Mouse (Mus musculus) common myeloid progenitor, adult 5-6 weeks (primary cell): Measurements from ENCODE around the gene Pla2g4c. TPM values are rescaled to one million over a fixed set of nuclear protein-coding genes. Genes with fewer than 3 reads are reported as not detected.

Source experiments
- ATAC-seq: replicated peaks from 2 replicates; pipeline ENCODE4 v1.8.0; 2016; ENCODE audit warnings: low read depth, mild to moderate bottlenecking, moderate TSS enrichment, inconsistent platforms; ENCODE audit not compliant: poor library complexity, severe bottlenecking
- total RNA-seq: library from RNA; stranded (forward); fragments of 200-1000, 187-1606 nt; gene quantifications from 2 replicates; pipeline ENCODE4 v1.2.3, GENCODE M21; 2017

The Pla2g4c gene
- 4.0 and 4.7 TPM in 2 replicates for total RNA-seq

DNA sequence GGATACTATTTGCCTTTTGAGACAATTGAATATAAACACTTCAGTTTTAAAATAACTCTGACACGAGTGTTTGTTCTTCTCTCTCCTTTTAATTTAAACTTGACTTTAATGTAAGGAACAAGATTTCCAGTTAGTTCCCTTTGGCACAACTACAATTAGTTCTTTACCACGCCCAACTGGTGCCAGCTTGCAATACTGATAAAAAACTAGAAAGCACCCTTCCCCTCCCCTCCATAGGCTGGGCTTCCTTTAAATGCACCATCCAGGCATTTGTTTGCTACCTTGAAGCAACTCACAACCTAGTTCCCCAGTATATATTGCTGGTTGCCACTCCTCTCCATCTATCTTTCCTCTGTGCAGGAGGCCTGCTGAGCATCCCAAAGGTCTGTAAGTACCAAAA is at the start of gene Pla2g4c:
Gene Pla2g4c (plus strand): TSS at position 340 of the 400 bp plus-strand sequence.
- peak; percentile 66 for ATAC-seq

- no peak for ATAC-seq
These were observed 47.4 kb upstream of the Pla2g4c start, which contains the start of gene Lig1 for GRCm38 (mm10) chr7:13277081-13277480. Gene Lig1, plus strand, starts transcription at chr7:13277283.

DNA sequence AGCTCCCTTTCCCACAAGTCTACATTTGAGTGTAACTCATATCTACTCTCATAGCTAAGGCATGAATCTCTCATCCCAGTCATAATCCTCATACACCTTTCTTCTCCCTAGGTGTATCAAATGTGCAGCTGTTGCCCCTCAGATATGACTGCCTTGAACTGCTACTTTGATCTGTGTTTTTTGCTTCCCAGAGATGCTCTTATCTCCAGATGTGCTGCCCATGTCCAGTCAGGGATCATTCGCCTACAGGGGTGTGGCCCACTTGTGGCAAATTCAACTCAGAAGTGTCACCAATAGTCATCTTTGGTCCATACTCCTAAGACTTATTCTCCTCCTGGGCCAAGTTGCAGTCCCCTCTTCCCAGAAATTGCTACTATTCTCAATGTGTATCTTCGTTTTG is 46.6 kb upstream of the Pla2g4c start:
- no peak for ATAC-seq

DNA sequence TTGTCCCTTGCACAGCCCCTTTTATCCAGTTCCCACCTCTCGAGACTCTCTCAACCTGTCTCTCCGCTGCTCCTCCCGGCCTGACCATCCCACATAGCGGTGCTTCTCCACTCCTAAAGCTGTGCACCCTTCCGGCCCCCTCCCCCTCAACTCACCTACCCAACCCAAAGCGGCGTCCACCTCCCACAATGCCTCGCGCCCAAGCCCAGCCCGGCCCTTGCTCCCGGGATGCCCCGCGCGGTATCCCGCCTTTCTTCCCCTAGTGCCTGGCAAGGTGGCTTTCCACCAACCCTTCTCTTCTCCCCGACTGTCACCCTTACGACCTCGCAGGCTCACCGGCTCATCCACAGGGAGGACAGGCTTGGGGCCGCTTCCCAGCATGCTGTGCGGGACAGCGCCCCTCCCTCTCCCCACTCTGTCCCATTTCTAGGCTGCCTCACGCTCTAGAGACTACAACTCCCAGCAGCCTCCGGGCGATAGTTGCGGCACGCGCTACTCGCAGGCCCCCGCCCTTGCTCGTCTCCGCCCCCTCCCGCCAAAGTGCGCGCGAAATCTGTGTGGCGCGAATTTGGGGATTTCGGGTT is 46.1 kb upstream of the Pla2g4c start, which contains the start of gene Zswim9:
Gene Zswim9 (minus strand): TSS at position 414 of the 584 bp plus-strand sequence.
- ATAC-seq, result peak; percentile 96

GRCm38 (mm10) chr7:13278957-13279356 is 45.5 kb upstream of the Pla2g4c start:
- ATAC-seq, result peak; percentile 58

DNA sequence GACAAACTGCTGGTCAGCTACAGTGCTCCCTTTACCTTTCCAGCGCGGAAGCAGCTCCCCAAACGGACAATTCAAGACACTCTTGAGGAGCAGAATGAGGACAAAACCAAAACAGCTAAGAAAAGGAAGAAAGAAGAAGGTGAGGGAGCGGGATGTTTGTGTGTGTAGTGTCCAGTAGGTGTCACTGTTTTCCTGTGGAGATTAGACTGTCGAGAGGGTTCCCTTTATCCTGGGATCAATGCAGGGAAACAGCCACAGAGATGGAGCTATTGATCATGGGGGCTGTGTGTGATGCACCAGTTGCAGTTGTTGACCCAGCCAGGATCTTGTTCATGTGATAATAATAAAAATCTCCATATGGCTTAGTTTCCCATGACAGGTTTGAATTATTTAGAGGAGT is 35.8 kb upstream of the Pla2g4c start:
- peak; percentile 75 for ATAC-seq

DNA sequence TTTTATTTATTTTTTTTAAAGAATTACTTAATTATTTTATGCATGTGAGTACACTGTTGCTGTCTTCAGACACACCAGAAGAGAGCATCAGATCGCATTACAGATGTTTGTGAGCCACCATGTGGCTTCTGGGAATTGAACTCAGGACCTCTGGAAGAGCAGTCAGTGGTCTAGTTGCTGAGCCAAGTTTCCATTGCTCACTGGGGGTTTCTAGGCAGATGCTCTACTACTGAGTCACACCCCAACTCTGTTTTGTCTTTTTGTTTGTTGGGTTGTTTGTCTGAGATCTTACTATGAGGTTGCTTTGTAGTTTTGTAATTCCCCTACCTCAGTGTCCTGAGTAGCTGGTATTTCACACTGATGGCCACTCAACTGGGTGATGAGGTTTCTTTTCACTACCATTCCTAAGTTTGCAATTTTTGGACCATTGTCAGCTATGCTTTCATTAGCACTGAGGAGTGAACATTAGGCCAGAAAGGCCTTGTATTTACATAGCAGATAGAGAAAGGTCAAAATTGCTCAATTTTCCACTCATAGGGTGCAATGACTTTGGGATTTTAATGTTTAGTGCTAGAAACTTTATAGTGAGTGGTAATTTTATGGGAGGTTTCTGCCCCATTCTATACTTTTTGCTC is 34.3 kb upstream of the Pla2g4c start:
- no peak for ATAC-seq

GRCm38 (mm10) chr7:13291370-13291769 is 33.1 kb upstream of the Pla2g4c start:
- no peak for ATAC-seq

GRCm38 (mm10) chr7:13293878-13294855 is 30.3 kb upstream of the Pla2g4c start:
- ATAC-seq, result peak; percentile 24; the same call in 1 of the 2 replicates

DNA sequence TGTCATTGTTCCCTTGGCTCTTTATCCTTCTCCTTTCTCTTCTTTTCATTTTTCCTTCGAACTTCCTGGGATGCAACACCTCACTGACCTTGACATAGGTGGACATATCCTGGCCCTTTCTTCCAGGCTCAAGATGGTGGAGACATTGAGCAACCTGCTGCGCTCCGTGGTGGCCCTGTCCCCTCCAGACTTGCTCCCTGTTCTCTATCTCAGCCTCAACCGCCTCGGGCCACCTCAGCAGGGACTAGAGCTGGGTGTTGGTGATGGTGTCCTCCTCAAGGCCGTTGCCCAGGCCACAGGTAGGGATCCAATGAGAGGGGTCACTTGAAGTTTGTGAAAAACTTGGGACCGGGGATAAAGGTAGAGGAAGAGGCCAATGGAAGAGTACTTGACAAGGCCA is 29.2 kb upstream of the Pla2g4c start:
- ATAC-seq, result no peak

- no peak for ATAC-seq
These were observed 26.8 kb upstream of the Pla2g4c start for GRCm38 (mm10) chr7:13297636-13298035.

DNA sequence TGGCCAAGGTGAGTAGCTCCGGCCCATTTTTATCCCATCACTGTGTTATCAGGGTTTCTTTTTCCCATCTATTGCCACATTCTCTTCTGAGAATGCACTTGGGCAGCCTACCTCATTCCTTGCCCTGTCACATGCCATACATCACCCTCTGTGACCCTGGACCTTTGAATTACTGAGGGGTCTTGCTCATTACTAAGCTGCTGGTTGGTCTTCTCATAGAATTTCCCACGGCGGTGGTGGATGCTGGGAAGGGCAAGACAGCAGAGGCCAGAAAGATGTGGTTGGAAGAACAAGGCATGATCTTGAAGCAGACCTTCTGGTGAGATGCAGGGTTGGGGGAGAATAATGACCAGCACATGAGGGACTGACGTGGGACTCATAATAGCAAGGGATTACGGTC is 25.6 kb upstream of the Pla2g4c start:
- ATAC-seq, result no peak

DNA sequence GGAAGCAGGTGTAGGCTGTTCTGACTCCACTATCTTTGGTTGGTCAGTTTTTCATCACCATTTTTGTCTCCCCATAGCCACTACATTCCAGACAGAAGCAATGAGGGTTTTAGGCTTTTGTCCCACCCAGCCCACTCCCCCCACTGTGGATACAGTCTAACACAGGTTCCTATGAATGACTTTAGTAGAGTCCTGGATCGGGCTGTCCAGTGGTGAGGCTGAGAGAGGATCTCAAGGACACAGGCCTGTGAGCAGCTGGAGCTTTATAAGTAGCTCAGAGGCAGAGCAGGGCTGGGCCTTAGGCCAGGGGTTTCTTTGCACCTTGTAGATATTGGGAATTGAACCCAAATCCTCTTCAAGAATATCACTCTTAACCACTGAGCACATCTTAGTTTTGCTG is 22.8 kb upstream of the Pla2g4c start:
- no peak for ATAC-seq

DNA sequence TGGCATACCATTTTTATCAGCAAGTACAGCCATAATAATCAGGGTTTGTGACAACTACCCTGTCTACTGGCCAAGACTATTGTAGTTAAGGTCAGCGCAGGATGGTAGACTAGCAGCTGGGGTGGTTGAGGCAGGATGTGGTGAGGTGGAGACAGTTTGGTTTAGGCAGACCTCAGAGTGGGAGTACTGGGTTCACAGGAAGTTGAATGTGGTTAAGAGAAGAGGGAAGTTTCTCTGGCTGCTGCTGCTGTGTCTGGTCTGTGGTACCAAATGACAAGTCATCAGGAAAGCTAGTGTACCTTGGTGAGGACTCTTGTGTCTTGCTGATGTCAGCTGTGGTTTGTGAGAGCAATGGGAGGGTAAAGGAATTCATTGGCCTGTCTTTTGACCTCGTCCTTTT is 21.7 kb upstream of the Pla2g4c start:
- ATAC-seq, result peak; percentile 97

GRCm38 (mm10) chr7:13303372-13303771 is 21.1 kb upstream of the Pla2g4c start:
- peak; percentile 4; the same call in 1 of the 2 replicates for ATAC-seq

DNA sequence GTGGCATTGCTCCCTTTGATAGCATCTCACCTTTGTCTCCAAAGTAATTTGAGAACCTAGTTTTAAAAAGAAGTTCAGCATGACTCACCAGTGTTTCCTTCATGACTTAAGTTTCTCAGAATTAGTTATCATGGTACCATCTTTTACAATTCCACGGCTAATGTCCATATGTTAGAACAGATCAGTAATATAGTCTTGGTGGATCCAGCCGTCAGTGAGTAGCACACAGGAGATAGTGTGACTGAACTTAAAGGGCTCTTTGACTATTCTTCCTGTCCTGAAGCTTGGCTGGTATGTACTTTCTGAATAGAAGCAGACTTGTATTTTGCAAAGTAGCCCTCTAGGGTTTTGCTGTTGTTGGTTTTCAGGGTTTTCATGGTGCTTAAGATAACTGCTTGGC is 15.0 kb upstream of the Pla2g4c start:
- ATAC-seq, result no peak

DNA sequence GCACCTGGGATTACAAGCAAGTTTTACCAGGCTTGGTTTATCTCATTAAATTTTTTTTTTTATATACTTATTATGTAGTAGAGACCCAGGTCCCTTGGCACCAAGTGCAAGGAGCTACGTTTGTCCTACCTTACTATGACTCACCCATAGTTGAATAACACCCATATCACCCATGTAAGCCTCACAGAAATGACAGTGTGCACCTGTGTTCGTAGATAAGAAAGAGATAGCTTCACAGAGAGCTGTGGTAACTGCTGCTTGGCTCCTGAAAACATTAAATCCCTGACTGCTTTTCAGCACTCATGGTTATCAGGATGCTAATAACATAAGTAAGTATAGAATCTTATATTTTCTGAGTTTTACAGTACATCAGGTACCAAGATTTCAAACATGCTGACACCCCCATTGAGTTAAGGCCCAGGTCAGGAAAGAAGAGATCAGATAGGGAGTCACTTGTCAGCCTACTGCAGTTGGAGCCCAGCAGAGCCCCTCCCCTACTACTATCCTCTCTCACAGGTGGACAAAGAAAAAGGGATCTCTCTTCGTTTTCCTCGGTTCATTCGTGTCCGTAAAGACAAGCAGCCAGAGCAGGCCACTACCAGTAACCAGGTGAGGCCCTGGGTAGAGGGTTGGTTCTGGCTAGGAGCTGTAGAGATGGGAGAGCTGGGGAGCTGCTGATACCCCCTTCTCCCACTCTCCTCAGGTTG is 13.8 kb upstream of the Pla2g4c start:
- ATAC-seq, result peak; percentile 60; the same call in 1 of the 2 replicates

DNA sequence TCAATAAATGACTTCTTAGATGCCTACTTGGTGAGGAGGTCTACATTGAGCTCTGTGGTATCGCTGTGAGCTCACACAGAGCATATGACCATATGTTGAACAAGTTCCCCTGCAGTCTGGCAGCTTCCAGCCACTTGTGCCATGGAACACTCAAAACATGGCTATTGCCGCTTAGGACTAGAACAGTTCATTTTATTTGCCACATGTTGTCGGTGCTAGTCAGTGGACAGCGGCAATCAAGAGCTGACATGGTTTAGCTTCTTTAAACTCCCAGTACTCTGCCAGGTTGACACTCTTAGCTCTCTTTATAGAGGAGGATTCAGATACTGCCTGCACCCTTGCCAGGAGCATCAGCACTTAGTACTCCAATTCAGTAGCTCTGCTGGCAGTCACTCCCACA is 13.1 kb upstream of the Pla2g4c start:
- ATAC-seq, result no peak

- ATAC-seq, result no peak
These were observed 10.3 kb upstream of the Pla2g4c start for GRCm38 (mm10) chr7:13314095-13314597.

GRCm38 (mm10) chr7:13321424-13321823 is 3.0 kb upstream of the Pla2g4c start:
- peak; percentile 72 for ATAC-seq
